Mouse (Mus musculus) small intestine, adult 2 months (tissue): Measurements from ENCODE around the gene Kif26a. TPM values are rescaled to one million over a fixed set of nuclear protein-coding genes. Genes with fewer than 3 reads are reported as not detected.

ENCODE experiments used
- H3K27ac ChIP-seq: fragments of 200-500 bp; 2 replicates; pipeline ENCODE4 v1.5.1; 2012; ENCODE audit warnings: low read depth, low read length, control low read depth, inconsistent platforms; ENCODE audit not compliant: insufficient read depth
- H3K27me3 ChIP-seq: fragments of 200-500 bp; 2 replicates; pipeline ENCODE4 v1.6.1; 2012; ENCODE audit warnings: mild to moderate bottlenecking, moderate library complexity, low read length, inconsistent platforms; ENCODE audit not compliant: control insufficient read depth, insufficient read depth
- H3K36me3 ChIP-seq: fragments of 200-500 bp; 2 replicates; pipeline ENCODE4 v1.6.1; 2012; ENCODE audit warnings: mild to moderate bottlenecking, low read length, control low read depth, inconsistent platforms; ENCODE audit not compliant: control insufficient read depth, insufficient read depth
- H3K4me1 ChIP-seq: fragments of 200-500 bp; 2 replicates; pipeline ENCODE4 v1.6.1; 2012; ENCODE audit warnings: low read length, inconsistent platforms, mixed read lengths; ENCODE audit not compliant: control insufficient read depth, insufficient read depth, insufficient read length
- H3K4me3 ChIP-seq: fragments of 200-500 bp; 2 replicates; pipeline ENCODE4 v1.5.1; 2012; ENCODE audit warnings: low read depth, mild to moderate bottlenecking, control low read depth, inconsistent platforms, low read length, moderate library complexity
- CTCF ChIP-seq: fragments of 200-500 bp; IDR thresholded peaks from 2 replicates; pipeline ENCODE4 v1.5.1; 2012; ENCODE audit warnings: low read depth, mild to moderate bottlenecking, control low read depth, inconsistent platforms, low read length, moderate library complexity, mixed read lengths; ENCODE audit not compliant: insufficient replicate concordance, insufficient read length; ENCODE audit errors: extremely low read depth
- POLR2A ChIP-seq: fragments of 200-500 bp; IDR thresholded peaks from 2 replicates; pipeline ENCODE4 v1.6.1; 2012; ENCODE audit warnings: low read depth, mild to moderate bottlenecking, control low read depth, inconsistent platforms, low read length, moderate library complexity
- WGBS: fragments of 180-500 bp; shearing (Covaris S2); methylation state at CpG from one replicate; pipeline ENCODE4 v1.1.7; 2018; 5-methylcytosine and 5-hydroxymethylcytosine counted together
- polyA plus RNA-seq: library from polyadenylated mRNA; depleted of rRNA; stranded (reverse); fragments of >200 nt; gene quantifications from 2 replicates; pipeline ENCODE4 v1.2.3, GENCODE M21; 2012

Kif26a gene
- polyA plus RNA-seq, 1 experiment = 2.7 TPM

DNA sequence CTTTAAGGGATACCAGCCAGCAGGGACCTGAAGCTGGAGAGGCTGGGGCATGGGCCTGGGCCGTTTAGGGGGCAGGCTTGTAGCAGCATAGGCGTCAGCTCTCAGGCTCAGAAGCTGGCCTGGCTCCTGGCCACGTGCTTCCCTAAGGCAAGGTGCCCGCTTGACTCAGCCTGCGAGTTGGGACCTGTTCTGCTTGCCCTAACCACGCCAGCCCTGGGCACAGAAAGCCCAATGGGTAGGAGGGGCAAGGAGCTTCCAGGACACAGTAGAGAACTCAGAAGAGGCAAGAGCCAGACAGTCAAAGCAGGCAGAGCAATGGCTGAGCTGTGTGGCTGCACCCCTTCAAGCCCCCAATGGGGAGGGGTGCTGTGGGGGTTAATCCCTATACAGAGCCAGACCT lies 37.7 kb downstream of the Kif26a start:
- WGBS = 52% methylated on average over 6 of the region's 6 CpGs
- Histone ChIP-seq H3K27me3 (no peaks in the 10 kb centered on the region), H3K27ac (0 out of 2 replicates have a peak overlapping the region, but pooled peaks have one; percentile 43), H3K4me3 (no peak overlapping the region), H3K36me3 (no peaks in the 10 kb centered on the region), H3K4me1 (no peaks in the 10 kb centered on the region)
- TF ChIP-seq CTCF (no peak), POLR2A (no peak)

DNA sequence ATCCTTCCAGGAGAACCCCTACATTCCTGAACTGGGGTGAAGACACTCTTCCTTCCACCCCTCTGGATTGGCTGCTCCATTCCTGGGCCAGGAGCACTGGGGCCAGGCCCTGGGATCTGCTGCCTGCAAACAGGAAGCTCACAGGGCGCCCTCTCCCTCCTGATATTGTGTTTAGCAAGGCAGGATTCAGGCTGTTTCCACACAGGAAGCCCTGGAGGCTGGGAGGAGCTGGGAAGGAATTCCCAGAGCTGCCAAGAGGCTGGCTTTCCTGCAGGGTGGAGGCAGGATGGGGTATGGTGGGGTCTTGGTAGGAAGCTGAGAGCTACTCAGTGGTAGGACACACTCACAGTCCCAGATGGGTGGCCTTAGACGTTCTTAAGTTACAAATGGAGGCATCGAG lies 38.4 kb downstream of the Kif26a start:
- H3K27ac ChIP-seq = peak overlapping the region; percentile 47
- 61% methylated on average over 3 of the region's 3 CpGs for WGBS
- no peak for TF ChIP-seq CTCF
- no peak for TF ChIP-seq POLR2A

GRCm38 (mm10) chr12:112186899-112187298 lies 40.9 kb downstream of the Kif26a start:
- Histone ChIP-seq H3K4me1 (no peaks in the 10 kb centered on the region), H3K27me3 (no peaks in the 10 kb centered on the region), H3K4me3 (no peak overlapping the region), H3K27ac (no peak overlapping the region), H3K36me3 (no peaks in the 10 kb centered on the region)
- TF ChIP-seq POLR2A (no peak), CTCF (no peak)
- 52% methylated on average over 6 of the region's 6 CpGs for WGBS

More for the DNA sequence above, 38.4 kb downstream of the Kif26a start:
- Histone ChIP-seq H3K4me1 (no peaks in the 10 kb centered on the region), H3K36me3 (no peaks in the 10 kb centered on the region), H3K27me3 (no peaks in the 10 kb centered on the region), H3K4me3 (no peak overlapping the region)

DNA sequence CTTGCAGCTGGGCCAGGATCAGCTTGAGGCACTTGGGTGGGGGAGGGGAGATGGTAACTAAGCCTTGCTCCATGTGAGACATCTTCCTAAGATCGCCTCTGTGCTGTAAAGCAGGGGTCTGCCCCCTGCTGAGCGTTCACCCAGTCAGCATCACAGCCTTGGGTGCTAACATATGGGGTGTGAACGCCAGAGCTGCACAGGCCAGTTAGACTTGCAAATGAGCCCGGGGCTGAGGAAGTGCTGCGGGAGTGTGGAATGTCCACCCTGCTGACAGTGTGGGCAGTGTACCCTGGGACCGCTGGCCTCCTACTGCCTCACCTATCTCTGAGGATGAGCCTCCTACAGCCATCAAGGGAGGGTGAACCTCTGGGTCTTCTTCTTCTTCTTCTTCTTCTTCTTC lies 45.7 kb downstream of the Kif26a start:
- H3K4me3 ChIP-seq = no peak overlapping the region
- H3K27me3 ChIP-seq = no peaks in the 10 kb centered on the region
- 42% methylated on average over 6 of the region's 6 CpGs for WGBS
- no peaks in the 10 kb centered on the region for H3K4me1 ChIP-seq
- no peak overlapping the region for H3K27ac ChIP-seq
- TF ChIP-seq POLR2A (no peak), CTCF (no peak)
- no peaks in the 10 kb centered on the region for H3K36me3 ChIP-seq

DNA sequence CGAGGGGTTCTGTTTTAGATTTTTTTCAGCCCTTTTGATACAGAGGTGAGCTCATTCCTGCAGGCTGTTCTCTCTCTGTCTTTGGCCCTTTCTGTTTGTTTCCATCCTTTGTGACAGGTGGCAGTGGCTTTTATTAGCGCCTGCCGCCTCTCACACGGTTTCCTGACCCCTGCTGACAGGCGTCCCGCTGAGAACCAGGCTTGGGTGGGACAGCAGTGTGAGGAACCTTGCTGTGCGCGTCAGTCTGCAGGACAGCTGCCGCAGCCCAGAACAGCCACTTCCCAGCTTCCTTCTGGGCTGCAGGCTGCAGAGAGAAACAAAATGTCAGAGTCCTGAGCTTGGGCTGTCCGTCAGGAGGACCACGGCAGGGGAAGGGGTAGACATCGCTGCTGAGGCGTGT lies 49.0 kb downstream of the Kif26a start:
- H3K4me3 ChIP-seq = no peak overlapping the region
- no peak overlapping the region for H3K27ac ChIP-seq
- H3K4me1 ChIP-seq = no peaks in the 10 kb centered on the region
- H3K36me3 ChIP-seq = no peaks in the 10 kb centered on the region
- no peak for TF ChIP-seq POLR2A
- TF ChIP-seq CTCF = no peak
- no peaks in the 10 kb centered on the region for H3K27me3 ChIP-seq
- 10% methylated on average over 13 of the region's 13 CpGs for WGBS

- Histone ChIP-seq H3K4me1 (no peaks in the 10 kb centered on the region), H3K27me3 (no peaks in the 10 kb centered on the region), H3K4me3 (no peak overlapping the region), H3K27ac (no peak overlapping the region), H3K36me3 (no peaks in the 10 kb centered on the region)
- TF ChIP-seq POLR2A = no peak
- no peak for TF ChIP-seq CTCF
- WGBS = 70% methylated on average over 10 of the region's 10 CpGs
Measured at GRCm38 (mm10) chr12:112196562-112196961, 50.6 kb downstream of the Kif26a start.

DNA sequence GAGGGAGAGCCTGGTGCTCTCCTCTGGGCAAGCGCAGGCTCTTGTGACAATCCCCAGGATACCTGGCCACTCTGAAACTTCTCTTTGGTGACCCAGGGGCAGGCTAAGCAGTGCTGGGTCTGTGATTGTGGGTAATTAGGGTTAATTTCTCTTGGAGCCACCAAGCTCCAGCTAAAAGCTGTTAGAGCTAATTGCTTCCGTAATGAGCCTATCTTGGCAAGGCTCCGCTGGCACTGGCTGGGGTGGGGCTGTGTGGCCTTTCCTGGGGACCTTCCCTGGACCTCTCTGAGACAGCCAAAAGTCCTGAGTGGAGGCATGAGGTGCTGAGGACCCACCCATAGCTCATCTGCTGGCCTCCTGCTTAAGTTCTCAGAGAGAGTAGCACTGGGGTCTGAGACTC lies 53.4 kb downstream of the Kif26a start:
- H3K4me1 ChIP-seq = no peaks in the 10 kb centered on the region
- WGBS = 46% methylated on average over 3 of the region's 3 CpGs
- TF ChIP-seq CTCF (no peak), POLR2A (no peak)
- no peaks in the 10 kb centered on the region for H3K36me3 ChIP-seq
- H3K27ac ChIP-seq = no peak overlapping the region
- no peaks in the 10 kb centered on the region for H3K27me3 ChIP-seq
- H3K4me3 ChIP-seq = no peak overlapping the region

DNA sequence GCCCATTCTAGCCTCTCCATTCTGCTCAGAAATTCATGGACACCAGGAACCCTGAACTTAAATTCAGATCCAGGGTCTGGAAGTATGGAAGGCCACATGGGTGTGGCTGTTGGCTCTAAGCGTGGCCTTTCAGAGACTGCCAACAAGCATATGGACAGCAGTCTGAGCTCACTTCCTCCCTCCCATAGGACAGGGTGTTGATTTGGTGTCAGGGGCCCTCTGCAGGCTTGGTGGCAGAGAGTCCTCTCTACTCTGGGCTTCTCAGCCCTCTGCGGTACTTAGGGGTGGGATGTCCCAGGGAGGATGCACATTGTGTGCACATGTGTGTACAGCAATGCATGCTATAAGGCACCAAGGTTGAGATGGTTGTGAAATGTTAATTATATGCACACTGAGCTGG lies 54.0 kb downstream of the Kif26a start:
- Histone ChIP-seq H3K36me3 (no peaks in the 10 kb centered on the region), H3K4me1 (no peaks in the 10 kb centered on the region), H3K27ac (no peak overlapping the region), H3K4me3 (no peak overlapping the region), H3K27me3 (no peaks in the 10 kb centered on the region)
- no peak for TF ChIP-seq POLR2A
- no peak for TF ChIP-seq CTCF
- 51% methylated on average over 2 of the region's 2 CpGs for WGBS
